Mouse (Mus musculus): Measurements from ENCODE around the gene Pabpc4l.
"Not testable (repeated sequence)": the region's sequence is repeated elsewhere in the genome, so short reads cannot be mapped to it uniquely, and the experiment has no call there.

The Pabpc4l gene

DNA sequence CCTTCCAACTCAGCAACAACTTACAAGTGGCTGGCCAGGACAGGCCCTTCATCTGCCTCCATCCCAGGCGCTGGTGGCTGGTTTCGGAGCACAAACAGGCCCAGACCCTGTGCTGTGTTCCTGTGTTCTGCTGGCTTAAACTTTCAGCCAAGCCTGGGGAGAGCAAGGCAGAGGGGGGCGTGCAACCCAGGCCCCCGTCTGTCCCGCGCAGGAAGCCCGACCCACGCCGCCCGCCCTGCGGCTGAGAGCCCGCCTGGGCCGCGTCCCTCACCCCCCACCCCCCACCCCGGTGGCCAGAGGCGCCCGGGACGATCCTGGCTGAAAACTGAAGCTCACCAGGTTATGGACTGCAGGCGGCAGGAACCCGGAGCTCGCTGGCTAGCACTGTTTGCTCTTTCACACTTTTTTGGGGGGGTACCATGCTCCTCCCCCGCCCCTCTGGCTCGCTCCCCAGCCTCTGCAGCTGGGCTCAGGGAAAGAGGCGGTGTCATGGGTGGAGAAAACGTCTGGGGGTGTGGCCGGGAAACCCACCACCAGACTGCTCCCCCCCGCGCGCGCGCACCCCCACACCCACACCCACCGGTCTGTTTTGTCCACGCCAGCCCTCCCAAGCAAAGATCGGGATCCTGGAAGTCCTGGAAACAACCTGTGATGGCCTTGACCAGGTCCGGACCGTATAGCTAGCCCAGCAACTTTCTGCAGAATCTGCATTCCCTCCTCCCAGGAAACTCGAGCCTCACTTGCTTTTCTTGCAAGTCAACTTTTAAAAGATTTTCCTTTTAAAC is at the start of gene Pabpc4l:
Gene Pabpc4l, minus strand, starts transcription at position 739 of the 785 bp plus-strand sequence.
- DNase-seq (ENCODE audit: low spot score), result peak; percentile 72

DNA sequence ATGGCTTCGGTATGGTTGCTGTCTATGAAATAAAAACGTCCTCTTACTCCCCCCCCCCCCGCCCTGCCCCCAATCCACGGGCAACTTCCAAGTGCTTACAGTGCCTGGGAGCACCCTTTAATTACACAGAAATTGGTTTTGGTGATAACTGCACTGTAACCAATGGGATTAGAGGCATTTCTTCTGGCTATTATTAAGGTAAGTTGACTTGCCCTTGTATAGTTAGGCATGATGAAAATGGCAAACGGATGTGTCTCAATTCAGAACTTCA is 42.9 kb upstream of the Pabpc4l start:
- no peak for DNase-seq (ENCODE audit: low spot score)

GRCm38 (mm10) chr3:46490132-46490988 is 42.3 kb upstream of the Pabpc4l start:
- DNase-seq (ENCODE audit: low spot score), result no peak

DNA sequence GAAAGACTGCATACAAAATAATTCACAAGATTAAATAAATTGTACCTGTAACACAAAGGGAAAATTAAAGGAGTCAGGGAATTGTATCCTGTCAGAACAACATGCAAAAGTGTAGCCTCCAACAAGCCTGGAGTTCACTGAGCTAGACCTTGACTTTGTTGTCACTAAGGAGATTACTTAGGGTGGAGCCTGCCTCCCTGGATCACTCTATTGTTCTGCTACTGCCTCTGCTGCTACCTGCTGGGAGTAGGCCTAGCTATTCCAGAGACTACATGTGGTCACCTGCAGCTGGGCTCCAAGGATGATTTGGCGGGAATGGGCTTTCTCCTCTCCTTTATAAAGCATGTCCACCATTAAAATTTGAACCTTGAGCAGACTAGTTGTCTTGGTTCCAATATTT is 38.1 kb upstream of the Pabpc4l start:
- not testable (repeated sequence) for DNase-seq (ENCODE audit: low spot score)

GRCm38 (mm10) chr3:46448266-46448532 is 180 bp upstream of the Pabpc4l start:
- DNase-seq (ENCODE audit: low spot score), result no peak

DNA sequence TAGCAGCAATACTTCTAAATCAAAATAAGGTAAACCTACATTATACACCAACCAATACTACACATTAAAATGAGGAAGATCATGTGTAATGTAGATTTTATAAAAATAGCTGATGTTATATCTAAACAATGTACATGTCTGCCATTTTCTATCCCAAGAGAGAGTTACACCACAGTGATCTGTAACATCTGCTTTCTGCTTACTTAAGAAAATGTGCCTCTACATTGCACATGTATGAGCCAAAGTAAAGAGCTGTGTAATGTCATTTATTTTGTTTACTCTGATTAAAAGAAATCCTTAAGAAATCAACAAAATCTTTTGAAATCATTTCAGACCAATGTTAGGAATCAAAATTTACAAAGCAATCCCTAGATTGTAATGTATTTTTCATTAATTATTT is 16.6 kb downstream of the Pabpc4l start:
- no peak for DNase-seq (ENCODE audit: low spot score)

All from embryo, embryonic 10.5 days (tissue).